In the genomic region with DNA sequence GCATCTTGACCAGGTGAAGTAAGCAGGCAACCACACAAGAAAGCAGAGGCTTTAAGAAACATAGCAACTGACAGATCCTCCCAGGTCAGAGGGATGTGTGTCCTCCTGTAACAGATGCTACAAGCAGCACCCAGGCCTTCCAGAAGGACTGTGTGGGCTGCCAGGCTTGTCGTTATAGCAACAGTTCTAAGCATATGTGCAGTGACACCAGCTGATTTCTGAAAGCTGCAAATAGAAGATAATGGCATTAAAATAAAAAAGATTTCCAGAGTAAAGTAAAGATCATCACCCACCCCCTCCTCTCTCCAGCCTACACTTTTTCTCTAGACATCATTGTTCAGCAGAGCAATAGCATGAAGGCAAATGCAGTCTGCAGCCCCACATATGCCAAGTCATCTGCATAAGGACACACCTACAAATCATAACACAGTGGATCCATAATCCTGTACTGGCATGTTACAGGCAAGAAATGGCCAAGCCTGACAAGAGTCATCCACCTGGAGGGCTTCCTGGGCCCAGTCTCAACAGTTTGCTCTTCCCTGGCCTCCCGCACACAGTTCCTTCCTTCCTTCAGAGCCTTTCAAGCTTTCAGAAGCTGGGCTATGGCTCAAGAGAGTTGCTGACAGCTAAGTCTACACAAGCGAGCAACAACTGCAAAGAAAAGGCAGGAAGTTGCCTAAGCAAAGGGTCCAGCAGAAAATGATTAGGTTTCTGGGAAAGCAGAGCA, we compare ENCODE assay signal across 8 mouse cellular contexts.
A peak's percentile ranks its signal among the peaks of the same experiment; 100 is the strongest.
DNase-seq lines count a peak whose midpoint lies in the region; ATAC-seq lines count a peak whose summit lies in the region.

No protein-coding gene starts in this region.

- 29% methylated on average over 3 of the region's 3 CpGs for WGBS in heart, embryonic 14.5 days

- H3K4me3 ChIP-seq in heart, embryonic 14.5 days (ENCODE audit: control insufficient read depth in 1 of 2, insufficient read depth in 1 of 2, low read depth in 1 of 2, low read length in 2 of 2): no peak overlapping the region

- no peaks in the 10 kb centered on the region for H3K9me3 ChIP-seq in heart, embryonic 14.5 days (ENCODE audit: control insufficient read depth, low read length)

- intact Hi-C loops in heart, postnatal 25 days (cut with DNase I): no loop called here
- intact Hi-C loops in left cerebral cortex, postnatal 25 days (cut with DNase I): no loop called here

- H3K36me3 ChIP-seq in heart, embryonic 14.5 days (ENCODE audit: control insufficient read depth, insufficient read depth, low read length): 0 out of 2 replicates have a peak, but pooled peaks cover 3% of the 10 kb centered on the region

- H3K4me2 ChIP-seq in heart, embryonic 14.5 days (ENCODE audit: low read length): no peak overlapping the region

- H3K27me3 ChIP-seq in heart, embryonic 14.5 days (ENCODE audit: control insufficient read depth, insufficient read depth, low read length): no peaks in the 10 kb centered on the region

- peak overlapping the region; percentile 23 to 50; a peak in 2 of 4 replicates for H3K27ac ChIP-seq in heart, embryonic 14.5 days (replicated peaks in 1 of 2; ENCODE audit: control insufficient read depth in 1 of 2, insufficient read depth in 1 of 2, low read depth in 2 of 2, low read length in 2 of 2)

- H3K4me1 ChIP-seq in heart, embryonic 14.5 days (ENCODE audit: control insufficient read depth in 2 of 2, insufficient read depth in 2 of 2, low read length in 2 of 2): peaks cover 12 to 48% of the 10 kb centered on the region in 2 experiments

- DNase-seq in heart, postnatal 25 days (ENCODE audit: low spot score): no peak
- peak; percentile 30 for DNase-seq in brain, embryonic 18.5 days (ENCODE audit: low read depth, low spot score)
- peak; percentile 75 to 91 for DNase-seq in frontal cortex, postnatal 36 days (ENCODE audit: low spot score in 2 of 2)
- DNase-seq in left cerebral cortex, postnatal 25 days (ENCODE audit: low spot score in 2 of 2): peak; percentile 85 to 95
- DNase-seq in kidney, adult 8-10 months: no peak
- no peak for DNase-seq in c-Kit-positive CD71-positive TER-119-positive erythroid progenitor cells, embryonic 14.5 days (ENCODE audit: low spot score)
- DNase-seq in embryo, embryonic 10 days (ENCODE audit: low spot score): no peak

- H3K9ac ChIP-seq in heart, embryonic 14.5 days (ENCODE audit: low read length): no peak overlapping the region

- no peak for ATAC-seq in heart, embryonic 14.5 days (ENCODE audit: insufficient number of reproducible peaks, insufficient read depth, low FRiP score, low read depth)

Comparison
In these comparisons a context has a peak if more than half of its experiments do, and no peak if none do; other contexts are left out.
1. DNase-seq: peak in brain, embryonic 18.5 days (single experiment), frontal cortex, postnatal 36 days (2 of 2) and left cerebral cortex, postnatal 25 days (2 of 2); none in heart, postnatal 25 days (single experiment), kidney, adult 8-10 months (0 of 2), c-Kit-positive CD71-positive TER-119-positive erythroid progenitor cells, embryonic 14.5 days (single experiment) and embryo, embryonic 10 days (single experiment).